Mouse (Mus musculus) cerebellum, adult 11 months (tissue): ENCODE data around the gene Uox.

Source experiments
- DNase-seq: peaks from one replicate; pipeline ENCODE4 v3.0.0; 2022

The Uox gene

DNA sequence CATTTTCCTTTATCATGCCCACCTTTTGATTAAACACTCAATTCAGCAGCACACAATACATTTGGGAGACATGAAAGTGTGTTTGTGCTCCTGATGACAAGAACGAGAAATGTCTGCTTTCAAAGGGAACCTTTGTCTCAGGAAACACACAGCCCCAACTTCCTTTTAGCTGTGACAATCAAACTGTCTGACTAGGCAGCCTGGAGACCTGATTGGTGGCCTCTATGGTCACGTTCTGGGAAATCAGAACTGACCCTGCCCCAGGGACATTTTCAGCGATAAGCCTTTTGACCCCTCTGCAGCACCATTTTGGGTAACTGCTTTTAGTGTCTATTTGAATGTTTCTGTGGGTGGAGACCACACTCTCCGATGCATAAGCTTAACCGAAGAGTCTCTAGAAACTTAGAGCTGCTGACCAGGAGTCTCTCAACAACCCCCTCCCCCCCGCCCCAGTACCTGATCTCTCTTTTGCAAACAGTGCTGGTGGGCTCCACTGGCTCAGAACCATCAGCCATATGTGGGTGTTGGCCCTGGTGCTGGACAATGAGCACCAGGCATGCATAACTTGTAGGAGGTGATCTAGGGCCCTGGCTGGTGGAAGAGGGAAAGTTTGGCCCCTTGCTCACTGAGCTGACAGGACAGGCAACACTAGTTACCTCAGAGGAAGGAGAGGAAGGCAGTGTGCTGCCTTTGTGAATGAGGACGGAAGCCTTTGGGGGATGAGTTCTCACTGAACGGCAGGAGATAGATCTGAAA lies 58.2 kb downstream of the Uox start:
- DNase-seq = no peak

DNA sequence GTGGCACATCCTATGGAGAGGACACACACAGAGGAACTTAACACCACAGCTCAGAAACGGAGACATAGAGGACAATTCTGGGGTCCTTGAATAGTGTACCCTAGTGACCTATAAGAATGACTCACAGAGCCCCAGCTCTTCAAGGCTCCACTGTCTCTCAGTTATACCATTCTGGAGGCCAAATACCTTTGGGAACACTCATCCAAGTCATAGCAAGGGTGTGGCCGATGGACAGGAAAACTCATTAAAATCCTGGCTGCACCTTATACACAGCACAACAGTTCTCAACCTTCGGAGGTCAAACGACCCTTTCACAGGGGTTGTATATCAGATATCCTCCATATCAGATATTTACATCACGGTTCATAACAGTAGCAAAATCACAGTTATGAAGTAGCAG lies 62.3 kb downstream of the Uox start:
- no peak for DNase-seq

DNA sequence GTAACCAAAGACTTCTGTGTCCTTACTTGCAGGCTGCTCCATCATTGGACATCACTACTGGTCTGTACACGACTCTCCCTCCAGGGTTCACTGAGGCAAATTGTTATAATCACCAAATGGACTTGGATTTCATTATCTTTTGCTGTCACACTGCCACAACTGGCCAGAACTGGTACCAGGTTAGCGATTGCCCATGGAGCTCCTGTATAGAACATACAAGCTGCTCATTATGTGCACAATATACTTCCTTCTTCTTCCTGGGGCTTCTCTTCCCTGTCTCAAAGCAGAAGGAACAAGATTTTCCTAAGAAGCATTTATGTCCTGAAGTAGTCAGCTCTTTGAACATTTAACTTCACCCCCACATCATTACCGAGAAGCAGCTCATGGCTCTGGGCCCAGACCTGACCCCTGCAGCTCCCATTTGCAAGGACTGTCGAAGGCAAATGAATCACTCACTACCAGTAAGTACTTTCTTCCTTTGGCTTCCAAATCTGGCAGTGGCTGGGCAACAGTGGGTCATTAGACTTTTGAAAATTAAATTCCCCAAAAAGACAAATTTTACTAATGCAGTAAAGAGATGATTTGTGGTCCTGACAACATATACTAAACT lies 71.7 kb downstream of the Uox start:
- DNase-seq = no peak

DNA sequence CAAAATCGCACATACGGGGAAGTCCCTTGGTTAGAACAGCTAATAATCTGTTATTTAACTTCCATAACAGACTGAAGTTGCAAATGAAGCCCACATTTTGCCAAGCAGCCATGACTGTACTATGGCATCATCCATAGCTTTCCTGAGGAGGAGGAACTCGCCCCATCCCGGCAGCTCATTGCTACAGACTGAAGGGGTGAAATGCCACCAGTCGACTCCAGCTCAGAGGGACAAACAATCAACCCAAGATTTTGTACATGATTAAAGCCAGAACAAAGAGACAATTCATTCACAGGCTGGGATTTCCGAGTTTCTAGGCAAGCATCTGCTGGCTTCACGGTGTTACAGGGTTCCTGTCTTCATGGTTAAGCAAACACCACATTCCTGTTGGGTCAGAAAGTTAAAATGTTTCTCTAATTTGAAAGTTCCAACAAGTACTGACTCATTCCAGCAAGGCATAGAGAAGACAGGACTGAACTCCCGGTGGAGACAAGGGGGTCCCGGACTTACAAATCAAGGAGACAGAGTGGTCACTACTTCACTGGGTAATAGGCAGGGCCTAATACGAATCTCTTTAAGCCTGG lies 79.2 kb downstream of the Uox start:
- no peak for DNase-seq

DNA sequence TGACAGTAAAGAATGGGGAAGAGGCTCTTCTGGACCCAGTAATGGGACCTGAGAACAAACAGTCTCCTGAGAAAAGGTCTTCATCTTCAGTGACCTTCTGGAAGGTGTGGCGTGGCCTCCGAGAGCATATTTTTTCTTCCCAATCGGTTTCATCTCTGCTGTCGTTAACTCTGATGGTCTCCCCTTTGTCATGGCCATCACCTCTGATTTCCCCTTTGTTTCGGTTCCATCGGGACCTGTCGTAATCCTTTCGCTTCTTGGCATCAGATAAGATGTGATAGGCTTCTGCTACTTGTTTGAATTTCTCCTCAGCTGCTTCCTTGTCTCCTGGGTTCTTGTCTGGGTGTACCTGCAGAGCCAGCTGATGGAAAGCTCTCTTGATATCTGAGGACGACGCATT lies 80.5 kb downstream of the Uox start:
- no peak for DNase-seq

DNA sequence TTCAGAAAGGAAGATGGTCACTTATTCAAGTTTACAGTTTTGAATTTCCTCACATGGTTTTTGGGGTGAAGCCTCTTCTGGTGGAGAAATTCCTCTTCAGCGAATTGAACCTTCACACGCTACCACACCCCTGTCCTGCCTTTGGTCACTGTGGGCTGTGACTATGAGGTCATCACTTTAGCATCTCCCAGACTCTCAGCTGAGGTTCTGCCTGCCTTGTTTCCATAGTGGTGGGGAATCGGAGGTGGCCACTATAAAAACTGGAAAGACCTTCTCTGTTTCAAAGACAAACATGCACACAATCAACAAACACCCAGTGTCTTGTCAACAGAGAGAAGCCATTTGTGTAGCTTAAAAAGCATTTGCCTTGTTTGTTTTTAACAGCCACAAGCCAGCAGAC lies 81.0 kb downstream of the Uox start, which contains the start of gene 4930503B20Rik:
TSS of gene 4930503B20Rik (minus strand) at position 101 of the 400 bp plus-strand sequence.
- no peak for DNase-seq

DNA sequence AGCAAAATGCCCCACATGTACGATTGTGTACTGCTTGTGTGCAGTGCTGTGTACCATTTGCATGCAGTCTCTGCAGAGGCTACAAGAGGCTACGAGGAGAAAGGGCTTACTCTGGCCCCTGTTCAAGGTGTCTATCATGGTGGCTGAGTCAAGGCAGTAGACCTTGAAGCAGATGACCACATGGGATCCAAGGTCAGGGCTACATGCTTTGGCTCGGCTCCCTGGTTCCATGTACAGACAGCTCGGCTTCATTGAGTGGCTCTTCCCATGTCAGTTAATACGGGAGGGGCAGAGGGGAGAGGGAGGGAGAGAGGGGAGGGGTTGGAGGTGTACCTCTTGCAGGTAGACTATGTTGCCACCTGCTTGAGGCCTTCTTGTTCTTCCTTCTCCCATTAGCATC lies 82.2 kb downstream of the Uox start:
- no peak for DNase-seq

DNA sequence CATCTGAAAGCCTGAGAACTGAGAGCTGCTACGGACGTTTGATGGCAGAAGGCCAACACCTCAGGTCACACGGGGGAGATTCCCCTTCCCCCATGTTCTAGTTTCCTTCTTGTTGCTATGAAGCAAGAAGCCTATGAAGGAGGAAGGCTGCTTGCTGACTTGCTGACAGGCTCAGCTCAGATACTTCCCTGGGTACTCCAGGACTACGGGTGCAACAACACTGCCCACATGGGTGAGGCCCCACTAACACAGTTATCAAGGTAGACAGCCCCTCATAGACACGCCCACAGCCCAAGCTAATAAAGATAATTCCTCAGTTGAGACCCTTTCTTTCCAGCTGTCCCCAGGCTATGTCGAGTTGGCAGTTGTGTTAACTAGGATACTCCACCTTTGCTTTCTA lies 83.5 kb downstream of the Uox start:
- no peak for DNase-seq

DNA sequence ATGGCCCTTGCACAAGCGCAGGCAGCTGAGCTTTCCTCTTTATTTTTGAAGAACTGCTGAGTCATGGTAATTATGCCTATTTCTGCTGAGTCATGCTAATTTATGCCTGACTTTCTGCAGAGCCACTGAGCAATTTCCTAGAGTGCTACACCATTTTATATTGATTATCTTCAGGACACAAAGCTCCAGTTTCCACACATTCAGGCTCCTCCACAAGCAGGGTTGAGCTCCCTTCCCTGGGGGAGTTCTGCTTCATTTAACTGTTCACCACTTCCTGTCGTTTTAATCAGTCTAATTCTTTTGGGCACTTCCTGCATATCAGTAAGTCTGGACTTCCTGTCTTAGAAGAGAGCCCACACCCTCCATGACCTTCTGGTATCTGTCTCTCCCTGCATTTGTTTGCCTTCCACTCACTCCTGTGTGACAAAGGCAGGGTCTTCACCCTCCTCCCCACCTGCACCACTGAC lies 84.9 kb downstream of the Uox start:
- DNase-seq = no peak

DNA sequence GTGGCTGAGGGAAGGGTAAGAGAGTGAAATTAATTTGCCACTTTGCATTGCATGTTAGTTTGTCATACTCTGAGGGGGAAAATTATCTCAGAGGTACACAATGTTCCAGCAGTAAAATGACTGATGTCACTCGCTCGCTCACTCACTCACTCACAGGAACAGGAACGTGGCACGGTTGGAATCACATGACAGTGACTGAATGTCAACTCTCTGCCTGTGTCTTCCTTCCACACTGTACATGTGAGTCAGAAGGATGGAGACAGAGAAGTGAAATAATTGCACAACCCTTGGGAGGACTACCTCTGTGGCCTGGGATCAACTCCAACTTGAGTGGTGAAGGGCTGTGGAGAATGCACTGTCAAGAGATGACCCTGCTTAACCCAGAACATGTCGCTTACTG lies 87.2 kb downstream of the Uox start:
- DNase-seq = no peak

DNA sequence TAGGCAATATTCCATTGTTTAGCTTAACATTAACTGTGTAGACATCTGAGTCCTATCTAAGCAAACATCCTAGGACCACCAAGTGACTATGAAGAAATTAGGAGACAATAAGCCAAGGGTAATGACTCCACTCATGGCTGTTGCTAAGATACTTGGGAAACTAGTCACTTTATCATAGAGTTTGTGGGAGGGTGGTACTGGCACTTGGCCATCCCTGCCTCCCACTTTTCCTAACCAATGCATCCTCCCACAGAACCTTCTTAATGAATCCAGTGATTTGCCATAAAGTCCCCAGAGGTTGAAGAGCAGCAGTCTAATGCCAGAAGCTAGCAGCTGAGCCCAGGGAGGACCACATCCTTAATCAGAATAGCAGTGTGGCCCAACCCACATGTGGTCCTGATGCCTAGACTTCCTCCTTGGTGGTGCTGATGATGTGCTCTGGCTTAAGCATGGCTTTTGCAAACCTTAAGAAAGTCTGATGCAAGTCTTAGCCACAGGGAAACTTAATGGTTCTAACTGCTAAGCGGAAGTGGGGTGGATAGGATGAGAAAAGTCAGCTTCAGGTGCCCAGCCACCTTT lies 87.9 kb downstream of the Uox start:
- DNase-seq = no peak

DNA sequence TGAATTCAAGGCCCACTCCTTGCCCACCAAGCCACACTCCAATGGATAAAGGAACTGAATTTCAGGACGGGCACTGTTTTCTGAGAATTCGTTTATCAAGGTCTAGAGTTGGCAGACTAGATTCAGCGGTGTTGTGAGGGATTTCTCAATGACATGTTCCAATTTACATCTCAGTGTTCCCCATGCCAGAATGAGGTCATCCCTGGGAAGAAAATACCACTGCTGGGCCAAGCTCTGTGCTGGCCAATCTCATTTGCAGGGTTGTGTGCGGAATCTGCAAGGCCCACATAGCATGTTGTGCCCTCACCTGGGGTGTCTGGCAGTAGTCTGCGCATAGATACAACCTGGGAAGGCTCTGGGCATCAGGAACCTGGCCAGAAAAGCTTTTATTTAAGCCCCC lies 89.1 kb downstream of the Uox start:
- DNase-seq = peak; percentile 37

DNA sequence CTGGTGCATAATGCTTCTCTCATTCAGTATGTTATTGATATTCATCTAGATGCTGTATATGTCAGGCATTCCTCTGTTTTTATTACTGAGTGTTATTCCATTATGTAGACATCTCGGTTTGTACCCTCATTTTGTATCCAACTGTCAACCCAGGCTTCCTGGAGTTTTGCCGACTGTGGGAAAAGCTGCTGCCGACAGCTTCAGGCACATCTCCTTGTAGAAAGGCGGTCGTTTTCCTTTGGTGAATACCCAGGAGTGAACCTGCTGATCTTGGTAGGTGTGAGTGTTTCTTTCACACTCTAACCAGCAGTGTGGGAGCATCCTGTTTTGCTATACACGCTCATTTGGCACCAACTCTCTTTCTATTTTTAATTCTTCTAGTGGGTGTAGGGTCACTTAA lies 90.8 kb downstream of the Uox start:
- no peak for DNase-seq

DNA sequence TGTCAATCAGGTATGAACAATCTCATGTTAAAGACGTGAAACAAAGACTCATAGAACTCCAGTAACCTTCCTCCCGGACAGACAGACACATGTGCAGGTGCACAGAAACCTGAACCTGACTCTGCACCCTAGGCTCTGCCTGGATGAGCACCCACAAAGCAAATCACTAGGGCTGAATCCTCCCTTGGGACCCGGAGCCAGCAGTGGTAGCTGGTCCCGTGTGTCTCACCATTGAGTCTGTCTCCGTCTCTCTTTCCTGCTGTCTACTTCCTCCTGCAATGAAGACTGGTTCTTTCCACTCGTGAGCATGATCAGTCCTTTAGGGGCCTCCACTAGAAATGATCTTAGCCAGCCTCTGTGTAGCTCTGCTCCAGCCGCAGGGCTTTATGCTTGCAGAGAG lies 91.7 kb downstream of the Uox start:
- DNase-seq = no peak

DNA sequence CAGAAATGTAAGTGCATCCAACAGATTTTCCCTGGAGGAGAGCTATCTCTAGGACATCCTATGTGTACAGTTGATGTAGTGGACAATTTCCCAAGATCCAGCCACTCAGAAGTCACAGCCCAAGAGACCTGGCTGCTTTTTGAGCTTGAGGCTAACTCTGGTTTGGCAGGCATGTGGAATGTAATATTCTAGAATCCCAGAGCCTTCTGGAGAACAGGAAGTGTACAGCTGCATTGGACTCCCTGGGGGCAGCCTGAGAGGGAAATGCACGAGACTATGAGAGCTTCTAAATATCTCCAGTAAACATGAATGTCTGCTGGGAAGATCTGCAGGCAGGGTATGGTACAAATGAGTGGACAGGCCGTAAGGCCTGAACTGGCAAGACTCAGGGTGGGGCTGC lies 100.9 kb downstream of the Uox start:
- DNase-seq = no peak

DNA sequence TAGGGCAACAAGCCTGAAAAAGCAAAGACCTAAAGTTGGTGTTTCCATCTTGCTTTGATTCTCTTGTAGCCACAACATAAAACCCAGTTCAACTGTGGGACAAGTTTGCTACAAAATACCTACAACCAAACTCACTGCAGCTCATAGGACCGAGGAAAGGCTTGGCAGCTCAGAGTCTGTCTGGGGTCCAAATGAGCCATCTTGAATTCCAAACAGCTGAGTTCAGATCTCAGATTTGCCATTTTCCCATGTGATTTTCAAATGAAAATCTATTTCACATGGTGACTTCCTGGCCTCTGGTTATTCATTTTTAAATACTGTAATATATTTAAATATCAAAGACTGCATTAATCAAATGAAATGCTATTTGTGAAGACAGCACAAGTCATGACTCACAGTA lies 104.9 kb downstream of the Uox start:
- DNase-seq = no peak

DNA sequence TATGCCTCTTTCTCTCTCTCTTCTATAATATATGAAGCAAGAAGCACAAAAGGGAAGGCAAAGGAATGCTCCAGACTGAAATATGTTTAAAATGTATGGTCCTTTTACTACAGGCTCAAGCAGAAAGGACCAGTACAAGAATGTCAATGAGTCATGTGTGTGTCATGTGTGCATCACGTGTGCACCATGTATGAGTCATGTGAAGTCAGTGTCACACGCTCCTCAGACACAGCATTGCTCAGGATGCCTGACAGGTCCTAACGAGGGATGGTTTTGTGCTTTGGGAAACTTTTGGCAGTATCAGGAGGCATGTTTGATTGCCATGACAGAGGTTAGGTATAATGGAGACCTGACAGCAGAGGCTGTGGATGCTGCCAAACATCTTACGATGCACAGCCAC lies 106.0 kb downstream of the Uox start:
- no peak for DNase-seq

DNA sequence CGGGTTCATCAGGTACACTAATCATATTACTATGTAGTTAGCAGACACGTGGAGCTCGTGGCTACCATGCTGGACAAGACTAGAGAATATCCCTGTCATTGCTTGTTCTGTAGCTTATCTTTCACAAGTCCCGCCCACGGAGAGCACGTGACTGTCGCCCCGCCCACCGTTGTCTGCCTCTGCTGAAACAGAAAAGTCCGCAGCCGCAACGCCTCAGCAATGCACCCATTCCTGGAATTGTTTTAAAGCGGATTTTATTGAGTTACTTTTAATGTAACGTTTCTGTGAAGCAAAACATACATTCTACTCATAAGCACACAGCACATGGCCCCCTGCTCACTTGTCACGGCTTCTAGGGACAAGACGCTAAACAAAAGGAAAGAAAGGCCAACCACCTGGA lies 109.4 kb downstream of the Uox start:
- no peak for DNase-seq

DNA sequence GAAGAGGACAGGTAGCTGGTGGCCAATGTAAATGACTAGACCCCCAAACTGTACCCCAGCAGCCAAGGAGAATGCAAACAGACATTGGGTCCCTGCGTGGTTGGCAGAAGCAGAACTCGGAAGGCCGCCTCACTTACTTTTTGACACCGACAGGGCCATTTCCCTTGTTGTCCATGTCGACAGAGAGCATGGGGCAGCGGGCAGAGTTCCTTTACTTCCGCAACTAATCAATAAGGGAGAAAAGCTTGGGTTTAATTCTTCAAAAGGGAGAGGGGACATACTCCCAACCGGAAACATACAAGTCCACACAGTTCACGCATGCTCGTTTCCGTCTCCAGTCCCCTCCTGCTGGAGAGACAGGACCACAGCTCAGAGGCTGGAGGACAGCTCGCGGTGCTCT lies 110.4 kb downstream of the Uox start:
- no peak for DNase-seq

DNA sequence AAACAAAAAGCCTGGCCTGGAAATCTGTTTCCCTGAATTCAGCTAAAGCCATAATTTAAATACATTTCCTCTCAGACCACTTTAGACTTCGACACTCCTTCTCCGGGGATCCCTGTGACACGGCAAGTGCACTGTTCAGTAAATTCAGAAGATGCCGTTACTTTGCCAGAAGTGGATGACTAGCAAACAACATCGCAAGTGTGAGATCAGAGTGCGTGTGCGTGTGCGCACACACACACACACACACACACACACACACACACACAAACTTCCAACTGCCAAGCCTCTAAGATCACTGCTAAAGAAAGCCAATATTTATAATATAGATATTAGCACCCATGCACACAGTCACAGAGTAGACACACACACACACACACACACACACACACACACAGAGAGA lies 111.5 kb downstream of the Uox start:
- DNase-seq = no peak
